Mouse (Mus musculus): ENCODE data around the gene Cacna1h. TPM values are rescaled to one million over a fixed set of nuclear protein-coding genes. Genes with fewer than 3 reads are reported as not detected.

The Cacna1h gene
- polyA plus RNA-seq, 1 experiment from 2014 or later, result 2.2 TPM

DNA sequence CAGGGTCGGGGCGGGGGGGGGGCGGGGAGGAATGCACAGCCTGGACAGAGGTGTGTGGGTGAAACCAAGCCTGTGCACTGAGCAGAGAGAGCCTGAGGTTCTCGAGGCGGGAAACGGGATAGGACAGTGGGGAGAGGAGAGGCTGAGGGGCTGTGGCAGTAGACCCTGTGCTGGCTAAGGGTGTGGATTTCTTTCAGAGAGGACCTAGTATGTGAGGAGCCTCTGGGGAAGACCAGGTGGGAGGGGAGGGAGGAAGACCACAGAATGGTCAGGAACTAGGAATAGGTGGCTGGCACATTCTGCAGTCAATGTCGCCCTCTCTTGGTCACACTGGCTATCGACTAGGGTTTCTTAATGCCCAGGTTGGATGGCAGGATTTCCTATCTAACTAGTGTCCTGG lies 36.2 kb upstream of the Cacna1h start:
- no peaks in the 10 kb centered on the region for H3K36me3 ChIP-seq (ENCODE audit: control insufficient read depth, insufficient read depth, low read length)
- no peak overlapping the region for H3K4me3 ChIP-seq (ENCODE audit: low read length)
- 0 out of 2 replicates have a peak, but pooled peaks cover 6% of the 10 kb centered on the region for H3K4me1 ChIP-seq (ENCODE audit: control insufficient read depth, insufficient read depth, low read length)
- H3K27ac ChIP-seq (ENCODE audit: low read length), result no peak overlapping the region
- no peaks in the 10 kb centered on the region for H3K9me3 ChIP-seq (ENCODE audit: control insufficient read depth, low read length)
- WGBS, result 19% methylated on average over 8 of the region's 8 CpGs
- no peak overlapping the region for H3K9ac ChIP-seq (ENCODE audit: low read depth, low read length)
- peaks cover 2% of the 10 kb centered on the region; the same call in 1 of the 2 replicates for H3K27me3 ChIP-seq (replicated peaks; ENCODE audit: control insufficient read depth, insufficient read depth, low read length)
- H3K4me2 ChIP-seq (ENCODE audit: low read depth, low read length), result no peak overlapping the region
- no peak for ATAC-seq

DNA sequence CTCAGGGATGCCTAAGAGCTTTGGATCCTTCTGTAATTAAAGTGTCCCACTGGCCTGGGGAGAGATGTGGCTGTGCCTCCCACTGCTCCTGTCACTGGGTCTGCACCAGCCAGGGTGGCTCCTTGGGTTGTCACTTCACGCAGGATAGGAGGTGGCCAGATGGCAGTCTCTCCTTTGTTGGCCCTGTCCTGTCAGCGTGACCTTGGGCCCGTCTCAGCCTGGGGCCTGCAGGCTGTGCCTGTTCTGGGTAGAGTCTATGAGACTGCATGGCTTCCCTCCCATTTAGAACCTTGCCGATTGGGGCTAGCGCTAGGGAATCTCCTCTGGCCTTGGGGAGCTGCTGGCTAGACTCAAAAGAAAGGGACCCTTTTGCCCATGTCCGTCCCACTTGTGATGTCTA lies 34.7 kb upstream of the Cacna1h start:
- Histone ChIP-seq H3K9ac (ENCODE audit: low read depth, low read length) (no peak overlapping the region), H3K9me3 (ENCODE audit: control insufficient read depth, low read length) (no peaks in the 10 kb centered on the region), H3K27me3 (replicated peaks; ENCODE audit: control insufficient read depth, insufficient read depth, low read length) (peaks cover 2% of the 10 kb centered on the region; the same call in 1 of the 2 replicates), H3K4me1 (ENCODE audit: control insufficient read depth, insufficient read depth, low read length) (0 out of 2 replicates have a peak, but pooled peaks cover 2% of the 10 kb centered on the region), H3K4me2 (ENCODE audit: low read depth, low read length) (no peak overlapping the region), H3K4me3 (ENCODE audit: low read length) (no peak overlapping the region), H3K27ac (ENCODE audit: low read length) (no peak overlapping the region), H3K36me3 (ENCODE audit: control insufficient read depth, insufficient read depth, low read length) (no peaks in the 10 kb centered on the region)
- ATAC-seq, result no peak
- WGBS, result 67% methylated on average over 6 of the region's 6 CpGs

DNA sequence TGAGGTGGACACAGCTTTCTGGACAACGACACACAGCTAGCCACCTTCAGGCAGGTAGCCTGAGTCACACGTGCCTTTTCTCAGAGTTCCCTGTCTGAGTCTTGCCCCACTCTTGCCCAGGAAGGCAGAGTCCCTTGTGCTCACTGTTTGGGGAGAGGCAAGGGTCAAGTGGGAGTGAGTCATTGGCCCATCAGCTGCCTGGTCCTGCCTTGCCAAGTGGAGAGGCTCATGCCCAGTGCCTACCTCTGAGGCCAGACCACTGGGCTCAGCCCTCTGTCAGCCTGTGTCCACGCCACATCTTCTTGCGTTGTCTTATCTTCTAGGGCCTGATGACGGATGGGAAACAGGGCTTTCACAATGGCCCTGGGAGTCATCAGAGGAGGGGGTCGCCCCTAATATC lies 34.2 kb upstream of the Cacna1h start:
- Histone ChIP-seq H3K4me1 (ENCODE audit: control insufficient read depth, insufficient read depth, low read length) (peaks cover 7% of the 10 kb centered on the region), H3K27me3 (replicated peaks; ENCODE audit: control insufficient read depth, insufficient read depth, low read length) (peaks cover 2% of the 10 kb centered on the region; the same call in 1 of the 2 replicates), H3K27ac (ENCODE audit: low read length) (no peak overlapping the region), H3K4me2 (ENCODE audit: low read depth, low read length) (no peak overlapping the region), H3K9ac (ENCODE audit: low read depth, low read length) (no peak overlapping the region), H3K9me3 (ENCODE audit: control insufficient read depth, low read length) (no peaks in the 10 kb centered on the region), H3K4me3 (ENCODE audit: low read length) (no peak overlapping the region), H3K36me3 (ENCODE audit: control insufficient read depth, insufficient read depth, low read length) (no peaks in the 10 kb centered on the region)
- 62% methylated on average over 6 of the region's 6 CpGs for WGBS
- ATAC-seq, result no peak

DNA sequence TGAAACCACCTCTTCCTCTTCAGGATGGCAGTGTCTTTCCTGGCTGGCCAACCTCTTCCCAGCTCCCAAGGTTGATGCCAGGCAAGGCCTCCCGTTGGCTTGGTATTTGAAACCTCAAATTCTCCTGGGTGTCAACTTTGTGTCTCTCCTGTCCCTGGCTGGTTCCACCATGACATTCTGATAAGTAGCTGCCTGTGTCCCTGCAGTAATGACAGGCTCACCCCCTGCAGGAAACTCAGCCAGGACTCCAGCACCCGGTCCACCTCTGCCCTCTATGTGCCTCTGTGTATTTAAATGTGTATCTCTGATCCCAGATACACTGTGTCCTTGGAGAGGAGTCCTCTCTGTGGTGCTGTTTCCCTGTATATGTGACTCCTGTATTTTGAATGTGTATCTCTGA lies 32.7 kb upstream of the Cacna1h start:
- Histone ChIP-seq H3K36me3 (ENCODE audit: control insufficient read depth, insufficient read depth, low read length) (no peaks in the 10 kb centered on the region), H3K9ac (ENCODE audit: low read depth, low read length) (no peak overlapping the region), H3K27ac (ENCODE audit: low read length) (no peak overlapping the region), H3K4me3 (ENCODE audit: low read length) (no peak overlapping the region), H3K4me2 (ENCODE audit: low read depth, low read length) (no peak overlapping the region), H3K9me3 (ENCODE audit: control insufficient read depth, low read length) (no peaks in the 10 kb centered on the region), H3K4me1 (ENCODE audit: control insufficient read depth, insufficient read depth, low read length) (peaks cover 18% of the 10 kb centered on the region), H3K27me3 (replicated peaks; ENCODE audit: control insufficient read depth, insufficient read depth, low read length) (no peaks in the 10 kb centered on the region)
- 83% methylated on average over 2 of the region's 2 CpGs for WGBS
- no peak for ATAC-seq

DNA sequence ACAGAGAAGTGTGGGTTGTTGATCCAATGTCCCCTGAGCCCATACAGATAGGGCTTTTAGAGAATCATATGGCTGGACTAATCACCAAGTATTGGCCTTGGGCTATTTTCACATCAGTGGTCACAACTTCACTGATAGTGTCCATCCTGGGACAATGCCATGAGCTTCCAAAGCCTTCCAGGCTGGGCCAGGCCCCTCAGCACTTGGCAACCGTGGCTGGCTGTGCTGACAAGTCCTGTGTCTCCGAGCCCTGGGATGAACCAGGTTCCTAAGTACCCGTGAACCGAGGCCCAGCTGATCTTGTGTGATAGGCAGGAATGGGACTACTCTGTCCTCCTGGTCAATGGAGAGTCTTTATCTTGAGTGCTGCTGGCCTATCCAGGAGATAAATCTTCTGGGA lies 30.5 kb upstream of the Cacna1h start:
- H3K4me1 ChIP-seq (ENCODE audit: control insufficient read depth, insufficient read depth, low read length), result peaks cover 18% of the 10 kb centered on the region
- 87% methylated on average over 4 of the region's 4 CpGs for WGBS
- no peak overlapping the region for H3K4me3 ChIP-seq (ENCODE audit: low read length)
- H3K4me2 ChIP-seq (ENCODE audit: low read depth, low read length), result no peak overlapping the region
- no peak overlapping the region for H3K9ac ChIP-seq (ENCODE audit: low read depth, low read length)
- no peak for ATAC-seq
- no peaks in the 10 kb centered on the region for H3K9me3 ChIP-seq (ENCODE audit: control insufficient read depth, low read length)
- H3K36me3 ChIP-seq (ENCODE audit: control insufficient read depth, insufficient read depth, low read length), result no peaks in the 10 kb centered on the region
- H3K27ac ChIP-seq (ENCODE audit: low read length), result no peak overlapping the region
- no peaks in the 10 kb centered on the region for H3K27me3 ChIP-seq (replicated peaks; ENCODE audit: control insufficient read depth, insufficient read depth, low read length)

DNA sequence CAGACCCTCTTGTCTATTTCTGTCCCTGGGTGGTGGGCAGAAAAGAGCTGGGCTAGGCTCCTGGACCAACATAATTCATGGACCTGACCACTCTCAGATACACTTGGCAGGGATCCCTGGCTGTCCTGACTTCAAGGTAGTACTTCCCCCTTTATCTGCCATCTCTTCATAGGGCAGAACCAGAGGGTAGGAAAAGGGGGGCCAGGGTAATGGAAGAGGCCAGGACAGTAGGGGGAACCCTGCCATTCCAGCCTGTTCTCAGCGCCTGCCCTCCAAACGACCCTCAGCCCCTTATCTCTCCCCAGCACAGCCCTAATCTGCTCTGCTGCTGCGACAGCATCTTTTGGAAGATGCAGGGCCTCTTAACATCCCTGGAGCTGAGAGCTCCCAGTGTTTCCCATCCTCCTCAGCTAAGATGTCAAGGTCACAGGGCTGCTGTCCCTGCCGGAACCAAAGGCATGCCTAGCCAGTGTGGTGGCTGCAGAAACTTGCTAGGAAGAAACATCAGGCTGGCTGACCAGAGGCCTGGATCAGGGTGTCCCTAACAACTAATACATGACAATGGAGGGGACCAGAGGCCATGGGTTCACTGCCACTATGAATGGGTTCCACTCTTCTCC lies 29.9 kb upstream of the Cacna1h start:
- 46% methylated on average over 4 of the region's 4 CpGs for WGBS
- Histone ChIP-seq H3K27ac (ENCODE audit: low read length) (no peak overlapping the region), H3K4me2 (ENCODE audit: low read depth, low read length) (no peak overlapping the region), H3K4me1 (ENCODE audit: control insufficient read depth, insufficient read depth, low read length) (peaks cover 18% of the 10 kb centered on the region), H3K36me3 (ENCODE audit: control insufficient read depth, insufficient read depth, low read length) (no peaks in the 10 kb centered on the region), H3K9me3 (ENCODE audit: control insufficient read depth, low read length) (no peaks in the 10 kb centered on the region), H3K4me3 (ENCODE audit: low read length) (no peak overlapping the region), H3K9ac (ENCODE audit: low read depth, low read length) (peak overlapping the region; percentile 34; the same call in 1 of the 2 replicates), H3K27me3 (replicated peaks; ENCODE audit: control insufficient read depth, insufficient read depth, low read length) (no peaks in the 10 kb centered on the region)
- ATAC-seq, result no peak

DNA sequence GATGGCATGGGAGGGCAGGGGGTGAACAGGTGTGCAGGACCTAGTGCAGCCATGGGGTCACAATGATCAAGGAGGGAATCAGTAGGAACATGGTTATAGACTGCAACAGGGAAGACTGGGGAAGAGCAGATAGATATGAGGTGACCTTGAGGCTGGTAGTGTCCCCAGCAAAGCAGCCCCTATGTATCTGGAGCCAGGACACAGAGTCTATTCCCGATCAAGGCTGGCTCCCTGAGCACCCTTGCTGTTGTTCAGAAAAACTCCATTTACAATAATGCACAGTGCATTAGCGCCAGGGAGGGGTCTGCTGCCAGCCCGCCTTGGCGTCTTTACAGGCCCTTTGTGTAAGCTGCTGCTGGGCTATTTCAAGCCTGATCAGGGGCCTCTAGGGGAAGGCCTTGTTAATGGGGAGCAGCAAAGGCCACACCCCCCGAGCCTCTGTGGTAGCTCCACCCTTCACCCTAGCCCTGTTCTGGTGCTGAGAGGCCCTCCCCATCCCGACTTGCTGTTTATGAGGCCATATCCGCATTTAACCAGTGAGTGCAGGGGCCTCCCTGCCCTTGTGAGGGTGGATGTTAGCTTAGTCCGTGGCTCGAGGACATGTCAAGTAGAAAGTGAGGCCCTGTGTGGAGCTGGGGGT lies 28.8 kb upstream of the Cacna1h start:
- Histone ChIP-seq H3K9ac (ENCODE audit: low read depth, low read length) (peak overlapping the region; percentile 34; the same call in 1 of the 2 replicates), H3K9me3 (ENCODE audit: control insufficient read depth, low read length) (no peaks in the 10 kb centered on the region), H3K27ac (ENCODE audit: low read length) (peak overlapping the region; percentile 60), H3K4me1 (ENCODE audit: control insufficient read depth, insufficient read depth, low read length) (peaks cover 18% of the 10 kb centered on the region), H3K27me3 (replicated peaks; ENCODE audit: control insufficient read depth, insufficient read depth, low read length) (no peaks in the 10 kb centered on the region), H3K36me3 (ENCODE audit: control insufficient read depth, insufficient read depth, low read length) (no peaks in the 10 kb centered on the region), H3K4me2 (ENCODE audit: low read depth, low read length) (peak overlapping the region; percentile 18), H3K4me3 (ENCODE audit: low read length) (no peak overlapping the region)
- WGBS, result 10% methylated on average over 9 of the region's 9 CpGs
- peak; percentile 97 for ATAC-seq

DNA sequence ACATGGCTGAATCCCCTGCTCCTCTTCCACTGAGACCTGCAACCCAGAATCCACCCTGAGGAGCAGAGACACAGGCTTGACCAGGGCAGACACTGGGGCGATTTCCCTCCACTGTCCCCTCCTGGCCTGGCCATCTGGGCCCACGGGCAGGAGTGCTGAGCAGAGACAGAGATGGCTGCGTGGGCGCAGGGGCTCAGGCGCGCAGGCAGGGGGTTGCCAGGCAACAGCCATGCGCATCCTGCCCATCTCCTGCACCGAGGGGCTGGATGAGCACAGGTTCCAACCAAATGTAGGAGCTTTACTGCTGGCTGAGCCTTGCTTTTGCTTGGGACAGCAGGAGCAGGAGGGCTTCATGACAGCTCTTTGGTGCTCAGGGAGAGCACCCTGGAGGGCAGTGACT lies 23.0 kb upstream of the Cacna1h start:
- Histone ChIP-seq H3K4me2 (ENCODE audit: low read depth, low read length) (no peak overlapping the region), H3K9me3 (ENCODE audit: control insufficient read depth, low read length) (no peaks in the 10 kb centered on the region), H3K27ac (ENCODE audit: low read length) (no peak overlapping the region), H3K9ac (ENCODE audit: low read depth, low read length) (no peak overlapping the region), H3K36me3 (ENCODE audit: control insufficient read depth, insufficient read depth, low read length) (no peaks in the 10 kb centered on the region), H3K4me1 (ENCODE audit: control insufficient read depth, insufficient read depth, low read length) (no peaks in the 10 kb centered on the region), H3K4me3 (ENCODE audit: low read length) (no peak overlapping the region), H3K27me3 (replicated peaks; ENCODE audit: control insufficient read depth, insufficient read depth, low read length) (no peaks in the 10 kb centered on the region)
- WGBS, result 31% methylated on average over 8 of the region's 8 CpGs
- ATAC-seq, result no peak

DNA sequence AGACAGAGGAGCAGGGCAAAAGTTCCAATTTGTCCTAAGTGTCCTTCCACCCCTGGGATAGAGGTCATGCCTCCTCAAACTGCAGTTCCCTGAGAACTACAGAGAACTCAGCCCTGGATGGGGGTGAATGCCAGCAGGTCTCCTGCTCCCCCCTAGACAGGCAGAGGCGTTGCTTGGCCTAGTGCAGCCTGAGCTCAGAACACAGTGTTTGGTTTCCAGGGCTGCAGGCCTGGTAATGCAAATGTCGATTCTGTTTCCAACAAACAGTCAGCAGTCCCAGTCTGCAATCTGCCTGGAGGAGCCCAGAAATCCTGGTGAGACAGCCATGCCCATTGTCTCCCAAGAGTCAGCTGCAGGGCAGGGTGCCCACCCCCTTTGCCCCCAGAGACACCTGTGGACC lies 20.7 kb upstream of the Cacna1h start, which contains the start of gene Tekt4:
Gene Tekt4, plus strand, starts transcription at position 344 of the 400 bp plus-strand sequence.
- 37% methylated on average over 2 of the region's 2 CpGs for WGBS
- no peak for ATAC-seq
- Histone ChIP-seq H3K4me2 (ENCODE audit: low read depth, low read length) (no peak within 1 kb of the TSS), H3K9me3 (ENCODE audit: control insufficient read depth, low read length) (no peaks in the 10 kb centered on the region), H3K4me3 (ENCODE audit: low read length) (no peak within 1 kb of the TSS), H3K27me3 (replicated peaks; ENCODE audit: control insufficient read depth, insufficient read depth, low read length) (no peaks in the 10 kb centered on the region), H3K4me1 (ENCODE audit: control insufficient read depth, insufficient read depth, low read length) (no peaks in the 10 kb centered on the region), H3K36me3 (ENCODE audit: control insufficient read depth, insufficient read depth, low read length) (no peaks in the 10 kb centered on the region), H3K27ac (ENCODE audit: low read length) (no peak within 1 kb of the TSS), H3K9ac (ENCODE audit: low read depth, low read length) (0 out of 2 replicates have a peak within 1 kb of the TSS, but pooled peaks have one; percentile 6)

All from intestine, embryonic 16.5 days (tissue).